Mouse (Mus musculus): ENCODE results near the gene P2ry14.
"Not testable (repeated sequence)": the region's sequence is repeated elsewhere in the genome, so short reads cannot be mapped to it uniquely, and the experiment has no call there.

P2ry14 gene

GRCm38 (mm10) chr3:59141507-59142305, 11.7 kb downstream of the P2ry14 start:
- DNase-seq (ENCODE audit: low spot score): no peak

DNA sequence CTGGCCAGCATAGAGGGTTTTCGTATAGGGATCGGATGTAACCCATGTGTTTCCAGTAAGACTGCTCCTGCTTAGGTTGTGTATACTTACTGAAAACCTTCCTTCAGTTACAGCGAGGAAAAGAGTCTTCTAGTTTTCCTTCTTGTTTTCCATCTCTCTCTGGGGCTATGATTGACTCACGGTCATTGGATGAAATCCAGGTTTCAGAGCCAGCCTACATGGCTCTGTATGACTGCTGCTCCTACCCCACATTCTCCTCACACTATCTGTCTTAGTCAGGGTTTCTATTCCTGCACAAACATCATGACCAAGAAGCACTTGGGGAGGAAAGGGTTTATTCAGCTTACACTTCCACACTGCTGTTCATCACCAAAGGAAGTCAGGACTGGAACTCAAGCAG, 12.5 kb downstream of the P2ry14 start:
- DNase-seq (ENCODE audit: low spot score): not testable (repeated sequence)

DNA sequence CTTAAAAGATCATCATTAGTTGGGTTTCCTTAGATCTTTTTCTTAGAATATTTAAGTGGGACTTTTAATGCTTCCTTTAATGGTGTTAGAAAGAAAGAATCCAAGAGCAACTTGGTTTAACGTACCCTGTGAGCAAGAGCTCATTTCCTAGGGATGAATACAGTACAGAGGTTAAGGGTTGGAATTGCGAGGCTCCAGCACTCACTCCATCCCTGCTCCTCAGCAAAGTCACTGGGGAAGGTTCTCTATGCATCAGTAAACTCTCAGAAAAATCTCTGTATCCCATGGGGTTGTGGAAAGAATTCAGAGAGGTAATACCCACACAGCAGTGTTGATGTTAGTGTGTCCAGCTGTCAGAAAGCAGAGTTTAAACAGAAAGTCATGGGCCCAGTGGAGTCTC, 13.3 kb downstream of the P2ry14 start:
- DNase-seq (ENCODE audit: low spot score): no peak

- DNase-seq (ENCODE audit: low spot score): no peak
These were observed 13.8 kb downstream of the P2ry14 start for GRCm38 (mm10) chr3:59139651-59140051.

GRCm38 (mm10) chr3:59138946-59139468, 14.4 kb downstream of the P2ry14 start:
- no peak for DNase-seq (ENCODE audit: low spot score)

GRCm38 (mm10) chr3:59135911-59136653, 17.3 kb downstream of the P2ry14 start:
- DNase-seq (ENCODE audit: low spot score): no peak

GRCm38 (mm10) chr3:59133189-59133588, 20.2 kb downstream of the P2ry14 start:
- DNase-seq (ENCODE audit: low spot score): no peak

DNA sequence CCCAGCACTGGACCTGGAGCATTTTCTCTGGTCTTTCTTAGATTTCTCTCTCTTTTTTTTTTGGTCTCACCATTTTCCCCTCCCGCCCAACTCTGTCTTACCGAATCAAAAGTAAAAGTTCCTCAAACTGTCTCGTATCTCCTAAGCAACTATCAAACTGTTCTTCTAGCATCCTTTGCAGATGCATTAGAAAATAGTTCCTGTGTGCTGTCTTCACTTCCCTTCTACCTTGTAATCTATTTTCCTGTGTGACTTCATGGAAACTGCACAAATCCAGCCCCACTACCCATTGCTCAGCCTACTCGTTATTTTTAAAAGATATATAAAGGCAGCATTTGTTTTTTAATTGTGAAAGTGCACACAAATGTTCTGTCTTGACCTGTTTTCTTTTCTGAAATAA, 21.5 kb downstream of the P2ry14 start:
- DNase-seq (ENCODE audit: low spot score): no peak

DNA sequence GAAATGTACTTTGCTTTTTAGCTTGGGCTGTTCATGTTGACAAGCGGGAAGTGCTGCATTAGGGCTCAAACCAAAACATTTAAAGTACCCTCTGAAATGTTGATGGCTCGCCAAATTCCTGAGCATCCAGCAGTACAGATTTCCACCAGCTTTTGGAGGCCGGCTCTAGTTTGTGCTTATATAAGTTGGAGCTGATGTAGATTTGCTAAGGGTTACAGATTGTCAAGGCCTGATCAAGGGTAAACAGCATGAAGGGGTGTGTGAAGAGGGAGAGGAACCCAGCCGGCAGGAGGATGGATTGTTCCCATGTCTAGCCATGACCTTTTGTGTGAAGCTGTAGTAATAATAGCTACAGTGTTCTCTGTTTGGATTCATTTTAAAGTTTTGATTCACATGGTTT, 22.3 kb downstream of the P2ry14 start:
- no peak for DNase-seq (ENCODE audit: low spot score)

DNA sequence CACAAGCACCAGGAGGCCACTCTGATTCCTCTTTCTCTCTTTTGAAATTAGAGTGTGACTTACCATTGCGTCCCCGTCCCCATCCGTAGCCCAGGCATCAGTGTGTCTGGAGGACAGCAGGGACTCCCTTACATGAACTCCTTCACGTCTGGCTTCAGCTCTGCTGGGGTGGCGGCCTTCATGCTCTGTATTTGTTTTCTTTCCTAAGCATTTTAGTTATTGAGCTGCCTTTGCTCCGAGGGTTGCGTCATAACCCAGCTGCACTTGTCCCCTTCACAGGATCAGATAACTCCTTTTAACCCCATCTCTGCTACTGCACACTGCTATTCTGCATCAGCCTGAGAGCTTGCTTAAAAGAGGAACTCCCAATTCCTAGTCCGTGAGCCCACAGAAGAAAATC, 23.0 kb downstream of the P2ry14 start:
- no peak for DNase-seq (ENCODE audit: low spot score)

- no peak for DNase-seq (ENCODE audit: low spot score)
These were observed 23.9 kb downstream of the P2ry14 start for GRCm38 (mm10) chr3:59129547-59129946.

GRCm38 (mm10) chr3:59128681-59129080, 24.7 kb downstream of the P2ry14 start:
- no peak for DNase-seq (ENCODE audit: low spot score)

- no peak for DNase-seq (ENCODE audit: low spot score)
These were observed 27.4 kb downstream of the P2ry14 start for GRCm38 (mm10) chr3:59125783-59126555.

DNA sequence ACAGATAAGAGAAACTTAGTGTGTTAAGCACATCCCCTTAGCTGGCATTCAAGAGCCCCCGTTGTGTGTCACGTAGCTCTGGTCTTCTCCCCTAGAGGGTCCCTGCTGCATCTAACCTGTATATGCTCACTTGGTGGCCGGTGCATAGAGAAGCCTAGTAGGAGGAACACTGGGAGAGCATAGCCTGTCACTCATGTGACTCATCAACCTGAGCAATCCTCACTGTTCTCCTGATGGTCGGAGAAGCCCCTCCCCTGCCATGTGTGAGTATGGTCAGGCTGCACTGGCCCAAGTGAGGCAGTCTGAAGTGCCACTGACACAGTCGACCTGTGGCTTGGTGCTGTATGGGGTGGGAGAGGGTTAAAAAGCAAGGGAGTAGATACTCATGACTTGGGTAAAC, 28.4 kb downstream of the P2ry14 start:
- no peak for DNase-seq (ENCODE audit: low spot score)

DNA sequence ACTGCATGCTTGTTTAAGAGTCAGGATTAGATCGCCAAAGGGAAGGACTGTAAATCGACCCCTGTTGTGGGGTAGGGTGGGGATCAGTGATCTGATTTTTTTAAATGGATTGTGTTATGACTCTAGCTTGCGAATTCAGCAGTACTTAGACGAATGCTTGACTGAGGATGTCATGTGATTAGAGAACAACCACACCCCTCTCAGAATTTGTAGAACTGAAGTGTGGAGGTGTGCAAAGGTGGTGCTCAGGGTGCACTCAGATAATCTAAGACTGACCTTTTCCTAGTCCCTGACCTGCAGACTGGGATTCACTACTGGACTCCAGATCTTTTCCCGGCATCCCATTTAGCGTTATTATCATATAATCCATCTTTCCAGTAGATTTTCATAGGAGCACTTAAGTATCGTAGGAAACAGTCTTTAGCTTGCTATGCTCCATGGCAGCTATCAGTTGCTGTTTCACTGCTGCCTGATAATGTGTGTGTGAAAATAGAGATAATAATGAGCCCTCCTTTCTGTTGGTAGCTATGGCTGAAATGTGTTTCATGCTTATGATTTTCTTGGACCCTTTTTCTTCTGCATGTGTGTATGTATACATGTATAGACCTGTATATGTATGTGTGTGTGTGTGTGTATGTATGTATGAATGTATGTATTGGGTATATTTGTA, 31.5 kb downstream of the P2ry14 start:
- DNase-seq (ENCODE audit: low spot score): no peak

GRCm38 (mm10) chr3:59121067-59121730, 32.2 kb downstream of the P2ry14 start:
- no peak for DNase-seq (ENCODE audit: low spot score)

- no peak for DNase-seq (ENCODE audit: low spot score)
These were observed 39.4 kb downstream of the P2ry14 start for GRCm38 (mm10) chr3:59113973-59114517.

DNA sequence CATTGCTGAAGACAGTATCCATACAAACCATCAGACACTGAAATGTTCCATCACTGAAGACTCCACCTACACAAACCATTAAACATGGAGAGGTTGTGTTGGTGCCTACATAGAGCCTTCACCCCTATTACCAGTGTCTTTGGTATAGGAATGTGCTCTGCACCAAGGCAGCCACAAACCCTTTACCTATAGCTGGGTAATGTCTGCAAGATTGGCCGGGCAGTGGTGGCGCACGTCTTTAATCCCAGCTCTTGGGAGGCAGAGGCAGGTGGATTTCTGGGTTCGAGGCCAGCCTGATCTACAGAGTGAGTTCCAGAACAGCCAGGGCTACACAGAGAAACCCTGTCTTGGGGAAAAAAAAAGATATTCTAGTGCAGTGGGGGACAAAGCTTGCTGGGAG, 40.1 kb downstream of the P2ry14 start:
- DNase-seq (ENCODE audit: low spot score): not testable (repeated sequence)

- DNase-seq (ENCODE audit: low spot score): no peak
These were observed 41.5 kb downstream of the P2ry14 start for GRCm38 (mm10) chr3:59111944-59112343.

GRCm38 (mm10) chr3:59109834-59110233, 43.6 kb downstream of the P2ry14 start:
- DNase-seq (ENCODE audit: low spot score): not testable (repeated sequence)

DNA sequence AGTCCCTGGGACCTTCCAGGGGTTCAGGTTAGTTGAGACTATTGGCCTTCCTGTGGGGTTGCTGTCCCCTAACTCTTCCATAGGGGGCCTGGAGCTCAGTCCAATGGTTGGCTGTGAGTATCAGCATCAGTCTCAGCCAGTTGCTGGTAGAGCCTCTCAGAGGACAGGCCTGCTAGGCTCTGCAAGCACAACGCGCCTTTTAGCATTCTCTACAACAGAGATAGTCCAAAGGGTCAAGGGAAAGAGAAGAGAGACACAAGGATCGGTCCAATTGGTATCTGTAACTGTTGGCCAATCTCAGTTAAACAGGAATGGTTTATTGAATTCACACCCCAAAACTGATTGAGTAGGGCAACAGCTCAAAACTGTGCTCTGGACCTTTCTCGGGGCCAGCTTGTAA, 46.0 kb downstream of the P2ry14 start:
- no peak for DNase-seq (ENCODE audit: low spot score)
